Mouse (Mus musculus) liver, embryonic 15.5 days (tissue): ENCODE measurements around the gene Yjefn3. TPM values are rescaled to one million over a fixed set of nuclear protein-coding genes. Genes with fewer than 3 reads are reported as not detected.

ENCODE experiments used
- ATAC-seq: fragments of 200-750 bp; cut with Nextera tagmentation; 2 replicates; pipeline ENCODE4 v1.8.0; 2017; ENCODE audit warnings: moderate number of reproducible peaks, mild to moderate bottlenecking, moderate library complexity; ENCODE audit not compliant: insufficient read depth
- H3K27ac ChIP-seq: fragments of 300-500 bp; sonication (generic); replicated peaks from 2 replicates; pipeline ENCODE4 v1.5.1; 2015; ENCODE audit warnings: mild to moderate bottlenecking, inconsistent platforms
- H3K27me3 ChIP-seq: fragments of 300-500 bp; sonication (generic); 2 replicates; pipeline ENCODE4 v1.6.1; 2015; ENCODE audit warnings: mild to moderate bottlenecking, inconsistent platforms
- H3K36me3 ChIP-seq: fragments of 300-500 bp; sonication (generic); replicated peaks from 2 replicates; pipeline ENCODE4 v1.6.1; 2015; ENCODE audit warnings: moderate library complexity, mild to moderate bottlenecking, inconsistent platforms
- H3K4me1 ChIP-seq: fragments of 300-500 bp; sonication (generic); replicated peaks from 2 replicates; pipeline ENCODE4 v1.6.1; 2015; ENCODE audit warnings: inconsistent platforms
- H3K4me2 ChIP-seq: fragments of 300-500 bp; sonication (generic); 2 replicates; pipeline ENCODE4 v1.6.1; 2015; ENCODE audit warnings: moderate library complexity, mild to moderate bottlenecking, inconsistent platforms
- H3K4me3 ChIP-seq: fragments of 300-500 bp; sonication (generic); replicated peaks from 2 replicates; pipeline ENCODE4 v1.5.1; 2015; ENCODE audit warnings: mild to moderate bottlenecking, inconsistent platforms
- H3K9ac ChIP-seq: fragments of 300-500 bp; sonication (generic); 2 replicates; pipeline ENCODE4 v1.6.1; 2015; ENCODE audit warnings: moderate library complexity, mild to moderate bottlenecking, inconsistent platforms
- H3K9me3 ChIP-seq: fragments of 300-500 bp; sonication (generic); replicated peaks from 2 replicates; pipeline ENCODE4 v1.6.1; 2016; ENCODE audit warnings: inconsistent platforms
- WGBS: fragments of 180-500 bp; shearing (Covaris S2); methylation state at CpG from one replicate; pipeline ENCODE4 v1.1.7; 2015; ENCODE audit warnings: mixed read lengths; ENCODE audit not compliant: insufficient replicate concordance; 5-methylcytosine and 5-hydroxymethylcytosine counted together
- polyA plus RNA-seq: library from polyadenylated mRNA; unstranded; fragments of >200 nt; fragmentation: Nextera tagmentation; extraction: Ambion mirVana; gene quantifications from 2 replicates; pipeline ENCODE4 v1.2.1, GENCODE M21; 2015

Yjefn3 gene
- polyA plus RNA-seq, 1 experiment from 2014 or later = 0.54 TPM

DNA sequence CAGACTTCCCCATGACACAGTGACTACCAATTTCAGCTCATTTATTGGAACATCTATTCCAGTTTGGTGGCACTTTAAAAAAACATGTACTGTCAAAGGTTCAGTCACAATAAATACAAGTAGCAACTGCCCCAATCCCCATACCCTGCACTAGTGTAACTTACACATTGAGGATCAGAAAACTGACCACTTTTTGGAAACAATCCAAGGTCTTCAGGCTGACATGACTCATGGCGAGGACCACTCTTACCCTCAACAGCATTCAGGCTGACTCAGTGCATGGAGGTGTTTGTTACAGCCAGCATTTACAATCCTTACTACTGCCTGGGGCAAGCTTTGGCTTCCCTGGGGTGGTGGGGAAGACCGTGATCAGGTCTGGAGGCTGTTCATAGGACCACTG lies 4.6 kb upstream of the Yjefn3 start:
- no peak for ATAC-seq
- Histone ChIP-seq H3K4me1 (peaks cover 39% of the 10 kb centered on the region), H3K9ac (no peak overlapping the region), H3K27ac (0 out of 2 replicates have a peak overlapping the region, but pooled peaks have one; percentile 2), H3K9me3 (no peaks in the 10 kb centered on the region), H3K27me3 (no peaks in the 10 kb centered on the region), H3K4me2 (no peak overlapping the region), H3K4me3 (no peak overlapping the region), H3K36me3 (peaks cover 51% of the 10 kb centered on the region)
- 78% methylated on average over 2 of the region's 2 CpGs for WGBS

DNA sequence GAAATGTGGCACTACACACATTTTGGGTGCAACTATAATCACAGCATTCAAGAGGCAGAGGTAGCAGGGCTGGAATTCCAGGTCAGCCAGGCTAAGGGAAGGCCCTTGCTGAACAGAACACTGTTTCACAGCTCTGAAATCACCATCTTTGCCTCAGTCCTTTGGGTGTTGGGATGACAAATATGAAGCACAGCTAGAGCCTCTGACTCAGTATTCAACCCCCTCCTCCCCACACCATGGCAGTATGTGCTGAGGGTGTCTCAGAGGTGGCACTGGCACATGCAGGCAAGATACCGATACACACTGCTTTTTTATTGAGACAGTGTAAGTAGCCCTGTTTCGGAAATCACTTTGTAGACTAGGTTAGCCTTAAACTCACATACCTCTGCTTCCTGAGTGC lies 3.7 kb upstream of the Yjefn3 start:
- H3K36me3 ChIP-seq = peaks cover 43% of the 10 kb centered on the region
- H3K27me3 ChIP-seq = no peaks in the 10 kb centered on the region
- ATAC-seq = no peak
- no peak overlapping the region for H3K4me2 ChIP-seq
- no peaks in the 10 kb centered on the region for H3K9me3 ChIP-seq
- H3K27ac ChIP-seq = no peak overlapping the region
- H3K4me3 ChIP-seq = no peak overlapping the region
- H3K4me1 ChIP-seq = peaks cover 42% of the 10 kb centered on the region
- 88% methylated on average over 2 of the region's 2 CpGs for WGBS
- H3K9ac ChIP-seq = no peak overlapping the region

DNA sequence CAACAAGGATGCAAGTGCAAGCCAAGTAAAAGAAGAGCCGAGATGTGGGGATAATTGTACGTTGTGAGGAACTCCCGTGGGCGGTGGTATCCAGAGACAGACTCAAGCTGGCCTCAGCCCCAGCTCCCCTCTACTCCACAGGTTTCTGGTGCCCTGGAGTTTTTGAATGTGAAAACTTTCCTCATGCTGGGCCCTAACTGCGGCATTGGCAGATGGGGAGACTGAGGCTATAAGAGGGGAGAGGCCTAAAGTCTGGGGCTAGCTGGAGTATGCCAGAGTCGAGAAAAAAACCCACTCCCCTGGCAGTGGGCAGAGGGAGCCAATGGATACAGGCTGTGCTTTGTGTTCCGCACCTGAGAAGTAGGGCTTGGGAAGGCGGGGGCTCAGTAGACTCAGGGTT lies 1.6 kb upstream of the Yjefn3 start:
- Histone ChIP-seq H3K27me3 (no peaks in the 10 kb centered on the region), H3K9ac (no peak overlapping the region), H3K36me3 (peaks cover 21% of the 10 kb centered on the region), H3K9me3 (no peaks in the 10 kb centered on the region), H3K4me3 (no peak overlapping the region), H3K4me1 (peaks cover 58% of the 10 kb centered on the region), H3K27ac (no peak overlapping the region), H3K4me2 (peak overlapping the region; percentile 99)
- no peak for ATAC-seq
- WGBS = 81% methylated on average over 8 of the region's 8 CpGs

DNA sequence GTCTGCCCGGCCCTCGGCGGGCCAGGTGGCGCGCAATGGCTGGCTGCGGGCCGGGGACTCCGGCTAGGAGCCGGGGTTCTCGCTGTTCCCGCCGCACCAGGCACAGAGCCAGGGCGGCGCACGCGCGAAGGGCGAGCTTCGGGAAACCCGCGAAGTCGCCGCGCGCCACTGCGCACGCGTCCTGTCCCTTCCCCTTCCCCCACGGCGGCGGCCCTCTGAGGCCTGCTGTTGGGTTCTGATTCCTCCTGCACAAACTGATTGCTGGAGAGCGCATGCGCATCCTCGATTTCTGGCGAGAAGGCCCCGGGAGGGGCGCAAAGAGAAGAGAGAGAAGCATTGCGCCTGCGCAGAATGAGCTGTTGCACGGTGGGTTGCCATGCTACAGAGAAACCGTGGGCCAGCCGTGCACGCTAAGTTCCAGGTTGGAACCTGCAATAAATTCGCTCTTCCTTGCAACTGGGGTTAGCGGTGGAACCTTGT lies 591 bp upstream of the Yjefn3 start:
- peaks cover 67% of the 10 kb centered on the region for H3K4me1 ChIP-seq

DNA sequence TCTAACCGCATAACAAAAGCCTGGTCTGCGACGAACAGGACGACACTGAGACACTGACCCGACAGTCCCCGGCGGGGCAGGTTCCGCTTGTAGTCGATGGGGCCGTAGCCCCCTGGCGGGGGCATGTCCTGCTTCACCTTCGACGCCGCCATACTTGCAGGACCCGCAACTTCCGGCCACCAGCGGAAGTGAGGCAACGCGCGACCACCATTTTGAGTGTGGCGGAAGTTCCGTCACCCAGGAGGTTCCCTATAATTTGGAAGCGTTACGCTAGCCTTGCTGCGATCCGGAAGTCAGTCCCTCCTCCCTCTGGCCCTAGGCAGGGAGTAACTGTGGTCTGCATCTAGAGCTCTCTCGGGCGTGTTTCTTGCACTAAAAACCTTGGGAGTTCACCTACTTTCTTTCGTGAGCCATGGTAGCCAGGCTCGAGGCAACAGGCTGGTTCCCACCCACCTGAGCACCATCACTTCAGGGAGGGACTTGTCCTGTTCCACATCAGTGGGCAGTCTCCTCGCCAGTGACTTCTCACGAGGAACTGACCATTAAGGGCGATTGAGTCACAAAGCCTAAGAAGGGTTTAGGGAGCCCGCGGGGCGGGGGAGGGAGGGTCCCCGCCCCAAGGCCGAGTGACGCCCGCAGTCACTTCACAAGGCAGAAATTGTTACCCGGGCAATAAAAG lies 889 bp downstream of the Yjefn3 start:
- peak overlapping the region; percentile 88 for H3K9ac ChIP-seq
- no peaks in the 10 kb centered on the region for H3K9me3 ChIP-seq
- H3K4me1 ChIP-seq = peaks cover 82% of the 10 kb centered on the region
- under 1% methylated on average over 41 of the region's 41 CpGs for WGBS
- H3K27ac ChIP-seq = peak overlapping the region; percentile 96
- no peaks in the 10 kb centered on the region for H3K27me3 ChIP-seq
- peak overlapping the region; percentile 99 for H3K4me2 ChIP-seq
- ATAC-seq = peak; percentile 64
- H3K4me3 ChIP-seq = peak overlapping the region; percentile 65
- H3K36me3 ChIP-seq = peaks cover 8% of the 10 kb centered on the region; the same call in 1 of the 2 replicates

More for the DNA sequence above, 591 bp upstream of the Yjefn3 start:
- no peaks in the 10 kb centered on the region for H3K27me3 ChIP-seq
- peaks cover 11% of the 10 kb centered on the region for H3K36me3 ChIP-seq
- H3K4me2 ChIP-seq = peak overlapping the region; percentile 99
- peak overlapping the region; percentile 65 for H3K4me3 ChIP-seq
- under 1% methylated on average over 45 of the region's 45 CpGs for WGBS
- H3K9me3 ChIP-seq = no peaks in the 10 kb centered on the region
- peak overlapping the region; percentile 96 for H3K27ac ChIP-seq
- ATAC-seq = peak; percentile 84
- H3K9ac ChIP-seq = peak overlapping the region; percentile 88

DNA sequence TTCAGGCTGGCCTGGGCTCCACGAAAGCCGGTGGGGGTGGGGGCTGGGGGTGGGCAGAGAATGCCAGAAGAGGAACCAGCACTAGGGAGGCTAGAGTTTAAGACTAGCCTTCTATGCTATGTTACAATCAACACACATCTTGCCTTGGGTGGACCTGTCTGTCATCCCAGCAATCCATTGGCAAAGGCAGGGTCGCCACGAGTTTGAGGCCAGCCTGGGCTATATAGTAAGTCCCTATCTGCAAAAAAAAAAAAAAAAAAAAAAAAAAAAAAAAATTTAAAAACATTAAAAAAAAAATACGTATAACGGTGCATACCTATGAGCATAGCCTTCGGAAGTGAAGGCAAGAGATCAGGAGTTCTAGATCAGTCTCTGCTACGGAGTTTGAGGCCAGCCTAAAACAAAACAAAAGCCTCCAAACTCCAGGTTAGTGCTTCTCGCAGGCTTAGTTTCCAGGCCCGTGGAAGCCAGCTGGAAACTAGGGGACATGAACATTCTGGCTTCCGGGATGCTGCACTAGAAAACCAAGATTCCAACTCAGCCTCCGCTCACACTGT lies 1.5 kb downstream of the Yjefn3 start:
- WGBS = 7% methylated on average over 12 of the region's 12 CpGs
- Histone ChIP-seq H3K4me2 (peak overlapping the region; percentile 99), H3K9ac (peak overlapping the region; percentile 88), H3K4me1 (peaks cover 89% of the 10 kb centered on the region), H3K9me3 (no peaks in the 10 kb centered on the region), H3K27ac (peak overlapping the region; percentile 96), H3K4me3 (peak overlapping the region; percentile 65), H3K36me3 (peaks cover 14% of the 10 kb centered on the region; the same call in 1 of the 2 replicates), H3K27me3 (no peaks in the 10 kb centered on the region)
- peak; percentile 15 for ATAC-seq

DNA sequence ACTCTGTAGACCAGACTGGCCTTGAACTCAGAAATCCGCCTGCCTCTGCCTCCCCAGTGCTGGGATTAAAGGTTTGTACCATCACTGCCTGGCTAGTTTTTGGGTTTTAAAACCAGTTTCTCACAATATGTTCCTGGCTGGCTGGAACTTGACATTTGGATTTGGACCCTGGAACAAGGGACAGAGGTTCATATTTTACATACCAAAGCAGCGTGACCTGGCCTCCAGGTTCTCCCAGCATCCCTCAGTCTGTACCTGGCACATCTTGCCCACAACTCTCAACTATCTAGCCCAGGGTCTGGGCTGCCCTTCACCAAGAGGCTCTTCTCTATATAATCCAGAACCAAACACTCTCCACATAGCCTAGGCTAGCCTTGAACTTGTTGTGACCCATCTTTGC lies 2.6 kb downstream of the Yjefn3 start:
- peak overlapping the region; percentile 65; the same call in 1 of the 2 replicates for H3K4me3 ChIP-seq
- H3K4me1 ChIP-seq = peaks cover 81% of the 10 kb centered on the region
- H3K9me3 ChIP-seq = no peaks in the 10 kb centered on the region
- no peaks in the 10 kb centered on the region for H3K27me3 ChIP-seq
- peaks cover 19% of the 10 kb centered on the region; the same call in 1 of the 2 replicates for H3K36me3 ChIP-seq
- H3K27ac ChIP-seq = no peak overlapping the region
- H3K9ac ChIP-seq = no peak overlapping the region
- H3K4me2 ChIP-seq = peak overlapping the region; percentile 99
- no peak for ATAC-seq
- WGBS = 89% methylated on average over 2 of the region's 2 CpGs

DNA sequence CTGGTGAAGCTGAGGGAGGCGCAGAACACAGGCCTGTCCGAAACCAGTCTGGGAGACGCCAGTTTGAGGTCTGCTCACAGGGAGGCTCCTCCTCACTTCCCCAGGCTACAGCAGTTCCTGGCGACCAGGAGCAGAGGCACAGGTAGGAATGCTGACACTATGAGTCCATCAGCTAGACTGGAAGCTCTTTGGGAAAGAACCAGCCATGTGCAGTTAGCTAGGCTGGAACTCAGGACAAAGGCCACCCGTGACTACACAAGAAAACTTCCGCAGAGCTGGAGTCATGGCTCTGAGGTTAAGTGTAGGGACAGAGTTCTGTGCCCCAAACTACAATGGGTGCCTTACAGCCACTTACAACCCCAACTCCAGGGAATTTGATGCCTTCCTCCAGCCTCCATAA lies 4.7 kb downstream of the Yjefn3 start:
- ATAC-seq = no peak
- Histone ChIP-seq H3K9me3 (no peaks in the 10 kb centered on the region), H3K4me2 (no peak overlapping the region), H3K36me3 (peaks cover 36% of the 10 kb centered on the region), H3K27ac (no peak overlapping the region), H3K4me3 (no peak overlapping the region), H3K27me3 (no peaks in the 10 kb centered on the region), H3K9ac (peak overlapping the region; percentile 5; the same call in 1 of the 2 replicates), H3K4me1 (peaks cover 67% of the 10 kb centered on the region)
- WGBS = 76% methylated on average over 6 of the region's 6 CpGs

DNA sequence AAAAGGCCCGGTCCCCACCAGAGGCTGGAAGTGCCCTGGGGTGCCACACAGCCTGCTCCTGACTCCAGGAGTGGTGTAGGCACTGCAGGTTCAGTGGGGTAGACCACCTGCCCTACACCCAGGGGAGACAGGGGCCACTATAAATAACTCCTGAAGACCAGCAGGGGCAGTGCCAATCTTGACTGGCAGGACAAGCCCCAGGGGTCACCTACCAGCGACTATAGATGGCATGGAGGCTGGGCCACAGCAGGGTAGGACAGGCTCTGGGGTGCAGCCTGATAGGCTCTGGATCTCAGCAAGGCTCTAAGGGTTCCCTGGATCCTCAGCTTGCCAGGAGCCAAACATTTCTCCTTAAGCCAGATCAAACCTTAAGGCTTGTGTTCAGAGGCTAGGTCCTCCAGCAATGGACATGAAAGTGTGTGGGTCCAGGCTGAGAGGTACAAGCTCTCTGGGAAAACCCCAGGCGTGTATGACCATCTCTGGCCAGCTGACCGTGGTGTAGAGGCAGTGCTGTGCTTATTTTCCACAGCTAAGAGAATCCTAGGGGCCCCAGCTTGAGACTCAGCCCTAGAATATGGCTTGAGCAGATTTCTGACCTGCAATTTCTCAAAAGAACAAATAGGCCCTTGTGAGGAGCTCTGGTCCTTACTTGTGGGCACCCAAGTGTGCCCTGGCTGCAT lies 6.6 kb downstream of the Yjefn3 start:
- Histone ChIP-seq H3K9ac (no peak overlapping the region), H3K27ac (no peak overlapping the region), H3K4me3 (no peak overlapping the region), H3K4me2 (no peak overlapping the region), H3K36me3 (peaks cover 36% of the 10 kb centered on the region), H3K27me3 (peaks cover 5% of the 10 kb centered on the region), H3K4me1 (peaks cover 54% of the 10 kb centered on the region), H3K9me3 (no peaks in the 10 kb centered on the region)
- no peak for ATAC-seq
- 75% methylated on average over 4 of the region's 4 CpGs for WGBS

DNA sequence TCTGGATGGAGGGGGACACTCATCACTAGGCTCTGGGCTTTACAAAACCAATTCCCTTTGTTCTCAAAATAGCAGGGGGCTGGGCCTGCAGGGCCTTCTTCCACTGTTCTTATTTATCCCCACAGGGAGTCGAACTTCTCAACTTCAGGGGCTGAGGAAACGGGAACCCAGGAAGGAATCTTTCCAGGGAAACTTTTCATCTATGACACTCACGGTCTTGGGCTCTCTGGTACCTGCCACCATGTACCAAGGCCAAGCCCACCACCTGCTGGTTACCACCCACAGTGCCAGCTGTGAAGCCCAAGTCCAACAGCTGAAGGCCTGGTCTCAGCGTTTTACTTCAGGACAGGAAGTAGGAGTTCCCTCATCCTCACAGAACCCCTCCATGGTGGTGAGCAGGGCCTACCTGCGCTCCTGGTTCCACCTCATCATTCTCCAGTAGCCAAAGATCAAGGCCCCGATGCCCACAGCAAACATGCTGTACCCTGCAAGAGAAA lies 7.6 kb downstream of the Yjefn3 start:
- 72% methylated on average over 6 of the region's 6 CpGs for WGBS
- H3K4me2 ChIP-seq = no peak overlapping the region
- H3K27me3 ChIP-seq = peaks cover 15% of the 10 kb centered on the region
- no peaks in the 10 kb centered on the region for H3K9me3 ChIP-seq
- no peak overlapping the region for H3K27ac ChIP-seq
- ATAC-seq = no peak
- H3K4me3 ChIP-seq = no peak overlapping the region
- H3K4me1 ChIP-seq = peaks cover 44% of the 10 kb centered on the region
- H3K9ac ChIP-seq = no peak overlapping the region
- H3K36me3 ChIP-seq = peaks cover 36% of the 10 kb centered on the region

DNA sequence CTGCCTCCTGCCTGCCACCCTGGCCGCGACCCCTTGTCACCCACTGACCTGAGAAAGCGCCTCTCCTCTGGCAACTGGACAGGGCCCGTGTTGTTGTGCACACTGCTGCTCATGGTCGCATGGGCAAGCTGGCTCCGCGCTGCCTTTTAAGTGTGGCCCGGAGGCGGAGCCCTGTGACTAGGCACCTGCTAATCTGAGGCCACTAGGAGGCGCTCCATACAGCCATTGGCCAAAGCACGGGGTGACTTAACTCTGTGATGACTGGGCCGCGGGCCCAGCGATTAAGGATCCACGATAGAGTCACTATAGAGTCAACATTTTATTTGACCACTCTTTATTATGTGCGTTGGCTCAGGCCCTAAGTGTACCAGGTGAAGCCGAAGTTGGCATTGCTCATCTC lies 8.6 kb downstream of the Yjefn3 start:
- Histone ChIP-seq H3K9me3 (no peaks in the 10 kb centered on the region), H3K4me2 (no peak overlapping the region), H3K27ac (no peak overlapping the region), H3K36me3 (peaks cover 36% of the 10 kb centered on the region), H3K27me3 (peaks cover 25% of the 10 kb centered on the region), H3K4me3 (no peak overlapping the region), H3K9ac (no peak overlapping the region), H3K4me1 (peaks cover 43% of the 10 kb centered on the region)
- 66% methylated on average over 17 of the region's 17 CpGs for WGBS
- ATAC-seq = no peak
